Mouse (Mus musculus) MEL (cell line): Measurements from ENCODE around the gene Slc2a1. TPM values are rescaled to one million over a fixed set of nuclear protein-coding genes. Genes with fewer than 3 reads are reported as not detected.

Source experiments
- DNase-seq: peaks from one replicate; pipeline ENCODE4 v3.0.0; 2011; ENCODE audit warnings: low read depth, low spot score
- H3K27ac ChIP-seq: 2 replicates; pipeline ENCODE4 v1.5.1; 2012; ENCODE audit warnings: low read depth, mild to moderate bottlenecking, control low read depth, low read length, moderate library complexity; ENCODE audit not compliant: control insufficient read depth
- H3K27me3 ChIP-seq, 2 experiments: fragments of 150-350 bp in 1 of 2; sonication (generic) in 1 of 2; 2 replicates each; pipeline ENCODE4 v1.6.1; 2012; ENCODE audit warnings: low read length in 2 of 2, mild to moderate bottlenecking in 2 of 2, improper control_type of control experiment in 1 of 2, moderate library complexity in 1 of 2; ENCODE audit not compliant: insufficient read depth in 2 of 2, control insufficient read depth in 1 of 2
- H3K36me3 ChIP-seq, 2 experiments: 2 replicates each; pipeline ENCODE4 v1.6.1; 2012 to 2014; ENCODE audit warnings: low read length in 2 of 2, improper control_type of control experiment in 1 of 2, inconsistent platforms in 1 of 2, mild to moderate bottlenecking in 1 of 2; ENCODE audit not compliant: insufficient read depth in 2 of 2, control insufficient read depth in 1 of 2
- H3K4me1 ChIP-seq, 2 experiments: fragments of 150-350 bp in 1 of 2; sonication (generic) in 1 of 2; 2 replicates each; pipeline ENCODE4 v1.6.1; 2012; ENCODE audit warnings: low read length in 2 of 2, improper control_type of control experiment in 1 of 2, mild to moderate bottlenecking in 1 of 2; ENCODE audit not compliant: insufficient read depth in 2 of 2, control insufficient read depth in 1 of 2
- H3K4me3 ChIP-seq, 2 experiments: fragments of 150-350 bp in 1 of 2; sonication (generic) in 1 of 2; 2 replicates each; pipeline ENCODE4 v1.5.1; 2012; ENCODE audit warnings: low read depth in 2 of 2, low read length in 2 of 2, mild to moderate bottlenecking in 2 of 2, moderate library complexity in 2 of 2, control low read depth in 1 of 2, improper control_type of control experiment in 1 of 2; ENCODE audit not compliant: control insufficient read depth in 1 of 2, insufficient read depth in 1 of 2
- H3K79me2 ChIP-seq: 2 replicates; pipeline ENCODE4 v1.6.1; 2012; ENCODE audit warnings: mild to moderate bottlenecking, low read length, moderate library complexity; ENCODE audit not compliant: control insufficient read depth, poor library complexity, insufficient read depth
- H3K9ac ChIP-seq: 2 replicates; pipeline ENCODE4 v1.6.1; 2012; ENCODE audit warnings: low read depth, mild to moderate bottlenecking, control low read depth, low read length, moderate library complexity; ENCODE audit not compliant: control insufficient read depth, poor library complexity, severe bottlenecking
- H3K9me3 ChIP-seq: fragments of 150-350 bp; sonication (generic); replicated peaks from 2 replicates; pipeline ENCODE4 v1.6.1; 2012; ENCODE audit warnings: mild to moderate bottlenecking, low read length, improper control_type of control experiment, moderate library complexity; ENCODE audit not compliant: insufficient read depth
- CHD1 ChIP-seq: IDR thresholded peaks from 2 replicates; pipeline ENCODE4 v1.6.1; 2012; ENCODE audit warnings: low read depth, mild to moderate bottlenecking, inconsistent platforms, low read length, improper control_type of control experiment
- CTCF ChIP-seq, 3 experiments: IDR thresholded peaks in 2 of 3; conservative IDR thresholded peaks in 1 of 3; 2 replicates each; pipeline ENCODE4 v1.5.1; 2011 to 2012; ENCODE audit warnings: low read length in 3 of 3, low read depth in 2 of 3, mild to moderate bottlenecking in 2 of 3, improper control_type of control experiment in 1 of 3, inconsistent platforms in 1 of 3, mixed read lengths in 1 of 3, moderate library complexity in 1 of 3; ENCODE audit not compliant: control insufficient read depth in 1 of 3, insufficient read depth in 1 of 3, poor library complexity in 1 of 3, severe bottlenecking in 1 of 3
- E2F4 ChIP-seq: IDR thresholded peaks from 2 replicates; pipeline ENCODE4 v1.6.1; 2011; ENCODE audit warnings: low read depth, low read length, improper control_type of control experiment, borderline replicate concordance
- ELF1 ChIP-seq: IDR thresholded peaks from 2 replicates; pipeline ENCODE4 v1.6.1; 2014; ENCODE audit warnings: low read depth, mild to moderate bottlenecking, inconsistent platforms, low read length, improper control_type of control experiment, moderate library complexity
- ETS1 ChIP-seq: IDR thresholded peaks from 2 replicates; pipeline ENCODE4 v1.6.1; 2012; ENCODE audit warnings: low read depth, mild to moderate bottlenecking, inconsistent platforms, low read length, improper control_type of control experiment, moderate library complexity
- GABPA ChIP-seq: IDR thresholded peaks from 2 replicates; pipeline ENCODE4 v1.6.1; 2012; ENCODE audit warnings: low read depth, mild to moderate bottlenecking, inconsistent platforms, low read length, improper control_type of control experiment, moderate library complexity
- GATA1 ChIP-seq: IDR thresholded peaks from 2 replicates; pipeline ENCODE4 v1.6.1; 2011; ENCODE audit warnings: low read depth, low read length, improper control_type of control experiment
- KAT2A ChIP-seq: conservative IDR thresholded peaks from 2 replicates; pipeline ENCODE4 v1.6.1; 2012; ENCODE audit warnings: low read depth, low read length, improper control_type of control experiment, inconsistent platforms
- MAX ChIP-seq: IDR thresholded peaks from 2 replicates; pipeline ENCODE4 v1.6.1; 2011; ENCODE audit warnings: low read length, improper control_type of control experiment
- MAZ ChIP-seq: IDR thresholded peaks from 2 replicates; pipeline ENCODE4 v1.6.1; 2012; ENCODE audit warnings: low read depth, mild to moderate bottlenecking, inconsistent platforms, low read length, improper control_type of control experiment
- POLR2A ChIP-seq, 2 experiments: IDR thresholded peaks; 2 replicates each; pipeline ENCODE4 v1.6.1; 2011 to 2012; ENCODE audit warnings: low read length in 2 of 2, mild to moderate bottlenecking in 2 of 2, control low read depth in 1 of 2, improper control_type of control experiment in 1 of 2, low read depth in 1 of 2, moderate library complexity in 1 of 2; ENCODE audit not compliant: control insufficient read depth in 1 of 2, insufficient read depth in 1 of 2, poor library complexity in 1 of 2
- POLR2AphosphoS2 ChIP-seq: IDR thresholded peaks from 2 replicates; pipeline ENCODE4 v1.6.1; 2011; ENCODE audit warnings: low read length, improper control_type of control experiment
- POLR2AphosphoS5 ChIP-seq: IDR thresholded peaks from 2 replicates; pipeline ENCODE4 v1.6.1; 2012; ENCODE audit warnings: low read depth, borderline replicate concordance, mild to moderate bottlenecking, inconsistent platforms, low read length, moderate library complexity, mixed read lengths
- TBP ChIP-seq: IDR thresholded peaks from 2 replicates; pipeline ENCODE4 v1.8.0; 2011; ENCODE audit warnings: low read depth, low read length, improper control_type of control experiment
- TCF12 ChIP-seq: IDR thresholded peaks from 2 replicates; pipeline ENCODE4 v1.6.1; 2014; ENCODE audit warnings: low read depth, mild to moderate bottlenecking, inconsistent platforms, low read length, improper control_type of control experiment, moderate library complexity
- USF2 ChIP-seq, 2 experiments: IDR thresholded peaks; 2 replicates each; pipeline ENCODE4 v1.6.1; 2011 to 2012; ENCODE audit warnings: improper control_type of control experiment in 2 of 2, low read length in 2 of 2, borderline replicate concordance in 1 of 2, inconsistent platforms in 1 of 2, low read depth in 1 of 2, mild to moderate bottlenecking in 1 of 2; ENCODE audit not compliant: insufficient read depth in 1 of 2
- ZNF384 ChIP-seq: IDR thresholded peaks from 2 replicates; pipeline ENCODE4 v1.6.1; 2012; ENCODE audit warnings: low read depth, mild to moderate bottlenecking, inconsistent platforms, low read length, improper control_type of control experiment
- polyA plus RNA-seq, 2 experiments: library from polyadenylated mRNA; stranded (reverse) in 1 of 2; unstranded in 1 of 2; fragments of >175 nt in 1 of 2; fragments of >200 nt in 1 of 2; gene quantifications; 2 replicates each; pipeline versions ENCODE4 v1.2.1 to v1.2.4; 2012; ENCODE audit warnings: low replicate concordance in 2 of 2, low read depth in 1 of 2; ENCODE audit not compliant: insufficient read length in 2 of 2, insufficient read depth in 1 of 2, missing spikeins in 1 of 2
- total RNA-seq: library from RNA; depleted of rRNA; stranded (reverse); fragments of 300-350 nt; gene quantifications from 2 replicates; pipeline ENCODE4 v1.2.3, GENCODE M21; 2012

Gene Slc2a1
- total and polyA plus RNA-seq, 3 experiments: 15.9 to 99.5 TPM; not detected in 1

DNA sequence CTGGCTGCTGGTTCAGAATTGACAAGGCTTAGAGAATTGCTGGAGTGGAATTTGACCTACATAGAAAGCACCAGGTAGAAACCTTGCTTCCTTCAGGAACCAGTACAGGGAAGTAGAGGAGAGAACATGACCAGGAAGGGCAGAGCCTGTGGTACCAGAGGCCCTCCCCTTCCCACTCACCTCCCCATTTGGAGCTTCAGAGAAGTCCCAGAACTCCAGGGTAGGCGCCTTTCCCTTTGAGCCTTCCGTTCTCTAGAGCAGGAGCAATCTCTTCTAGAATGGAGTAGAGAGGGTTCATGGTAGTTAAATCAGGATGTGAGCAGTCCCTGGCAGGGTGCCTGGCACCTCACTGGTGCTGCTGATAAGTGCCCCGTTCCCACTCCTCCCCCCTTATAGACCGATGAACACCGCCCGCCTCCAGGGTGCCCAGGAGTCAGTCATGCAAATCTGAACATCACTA lies 7.1 kb downstream of the Slc2a1 start (continued):
- TF ChIP-seq POLR2AphosphoS2: no peak
- TF ChIP-seq POLR2A (IDR thresholded peaks at IDR 0.05; ENCODE audit: control insufficient read depth in 1 of 2, insufficient read depth in 1 of 2, low read depth in 1 of 2, low read length in 2 of 2, poor library complexity in 1 of 2): no peak
- TF ChIP-seq ZNF384: no peak
- peak; percentile 80 for TF ChIP-seq GATA1
- no peak for TF ChIP-seq CTCF (IDR thresholded peaks at IDR 0.05 in 2 of 3, conservative IDR thresholded peaks at IDR 0.05 in 1 of 3; ENCODE audit: control insufficient read depth in 1 of 3, insufficient read depth in 1 of 3, low read depth in 2 of 3, low read length in 3 of 3, poor library complexity in 1 of 3, severe bottlenecking in 1 of 3)
- no peak for TF ChIP-seq POLR2AphosphoS5
- TF ChIP-seq MAX: peak; percentile 39; the same call in 1 of the 2 replicates
- no peak for TF ChIP-seq KAT2A
- TF ChIP-seq CHD1: no peak
- TF ChIP-seq USF2 (IDR thresholded peaks at IDR 0.05; ENCODE audit: borderline replicate concordance in 1 of 2, insufficient read depth in 1 of 2, low read depth in 1 of 2, low read length in 2 of 2): no peak

GRCm38 (mm10) chr4:119116336-119116735 lies 7.8 kb downstream of the Slc2a1 start:
- Histone ChIP-seq H3K27ac (no peak overlapping the region), H3K27me3 (no peaks in the 10 kb centered on the region), H3K4me1 (peaks cover 3 to 12% of the 10 kb centered on the region in 2 experiments), H3K79me2 (no peaks in the 10 kb centered on the region; the same call in 1 of the 2 replicates), H3K9ac (no peak overlapping the region)
- TF ChIP-seq ELF1 (no peak), POLR2A (IDR thresholded peaks at IDR 0.05; ENCODE audit: control insufficient read depth in 1 of 2, insufficient read depth in 1 of 2, low read depth in 1 of 2, low read length in 2 of 2, poor library complexity in 1 of 2) (no peak), MAX (no peak), CTCF (IDR thresholded peaks at IDR 0.05 in 2 of 3, conservative IDR thresholded peaks at IDR 0.05 in 1 of 3; ENCODE audit: control insufficient read depth in 1 of 3, insufficient read depth in 1 of 3, low read depth in 2 of 3, low read length in 3 of 3, poor library complexity in 1 of 3, severe bottlenecking in 1 of 3) (0 out of 6 replicates have a peak, but pooled peaks of 1 of the 3 experiments have one; percentile 2), TCF12 (no peak), TBP (no peak)
- TF ChIP-seq, all 39 proteins: peak for 1
- H3K36me3 ChIP-seq: peaks cover 0 to 20% of the 10 kb centered on the region in 2 experiments; a peak in 3 of 4 replicates
- H3K9me3 ChIP-seq: no peaks in the 10 kb centered on the region
- DNase-seq: no peak
- H3K4me3 ChIP-seq: no peak overlapping the region

DNA sequence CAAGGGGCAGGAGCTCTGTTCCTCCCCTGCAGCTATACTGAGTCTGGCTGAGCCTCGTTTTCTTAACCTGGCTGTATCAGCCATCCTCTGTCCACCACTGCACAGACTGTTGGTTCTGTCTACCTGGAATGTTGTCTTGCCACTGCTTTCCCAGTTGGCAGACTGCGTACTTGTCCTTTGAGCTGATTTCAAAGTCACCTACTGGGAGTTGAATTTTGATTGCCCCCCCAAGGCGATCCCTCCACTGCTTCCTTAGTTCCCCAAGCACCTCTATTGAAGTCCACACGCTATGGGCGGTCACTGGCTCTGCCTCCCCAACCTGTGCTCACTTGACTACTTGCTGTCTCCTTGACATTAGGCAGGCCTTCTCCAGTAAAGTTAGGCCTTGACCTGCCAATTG lies 9.1 kb downstream of the Slc2a1 start:
- Histone ChIP-seq H3K4me3 (no peak overlapping the region), H3K9me3 (no peaks in the 10 kb centered on the region), H3K36me3 (peaks cover 2 to 22% of the 10 kb centered on the region in 2 experiments; a peak in 3 of 4 replicates), H3K27ac (no peak overlapping the region), H3K4me1 (peaks cover 7 to 16% of the 10 kb centered on the region in 2 experiments), H3K9ac (no peak overlapping the region), H3K79me2 (no peaks in the 10 kb centered on the region; the same call in 1 of the 2 replicates), H3K27me3 (no peaks in the 10 kb centered on the region)
- TF ChIP-seq CTCF (IDR thresholded peaks at IDR 0.05 in 2 of 3, conservative IDR thresholded peaks at IDR 0.05 in 1 of 3; ENCODE audit: control insufficient read depth in 1 of 3, insufficient read depth in 1 of 3, low read depth in 2 of 3, low read length in 3 of 3, poor library complexity in 1 of 3, severe bottlenecking in 1 of 3): no peak
- no peak for TF ChIP-seq CHD1
- TF ChIP-seq GABPA: no peak
- no peak for TF ChIP-seq MAZ
- TF ChIP-seq TCF12: no peak
- TF ChIP-seq E2F4: no peak
- no peak for TF ChIP-seq ETS1
- DNase-seq: no peak
